Mouse (Mus musculus): Measurements from ENCODE around the gene Arhgdia. TPM values are rescaled to one million over a fixed set of nuclear protein-coding genes. Genes with fewer than 3 reads are reported as not detected.

Arhgdia gene
- polyA plus RNA-seq, 1 experiment from 2014 or later: 458 TPM

- no peak for ATAC-seq (replicated peaks)
- H3K36me3 ChIP-seq (replicated peaks): peaks cover 28% of the 10 kb centered on the region; the same call in 1 of the 2 replicates
Measured at GRCm38 (mm10) chr11:120609250-120609649, 27.8 kb upstream of the Arhgdia start.

DNA sequence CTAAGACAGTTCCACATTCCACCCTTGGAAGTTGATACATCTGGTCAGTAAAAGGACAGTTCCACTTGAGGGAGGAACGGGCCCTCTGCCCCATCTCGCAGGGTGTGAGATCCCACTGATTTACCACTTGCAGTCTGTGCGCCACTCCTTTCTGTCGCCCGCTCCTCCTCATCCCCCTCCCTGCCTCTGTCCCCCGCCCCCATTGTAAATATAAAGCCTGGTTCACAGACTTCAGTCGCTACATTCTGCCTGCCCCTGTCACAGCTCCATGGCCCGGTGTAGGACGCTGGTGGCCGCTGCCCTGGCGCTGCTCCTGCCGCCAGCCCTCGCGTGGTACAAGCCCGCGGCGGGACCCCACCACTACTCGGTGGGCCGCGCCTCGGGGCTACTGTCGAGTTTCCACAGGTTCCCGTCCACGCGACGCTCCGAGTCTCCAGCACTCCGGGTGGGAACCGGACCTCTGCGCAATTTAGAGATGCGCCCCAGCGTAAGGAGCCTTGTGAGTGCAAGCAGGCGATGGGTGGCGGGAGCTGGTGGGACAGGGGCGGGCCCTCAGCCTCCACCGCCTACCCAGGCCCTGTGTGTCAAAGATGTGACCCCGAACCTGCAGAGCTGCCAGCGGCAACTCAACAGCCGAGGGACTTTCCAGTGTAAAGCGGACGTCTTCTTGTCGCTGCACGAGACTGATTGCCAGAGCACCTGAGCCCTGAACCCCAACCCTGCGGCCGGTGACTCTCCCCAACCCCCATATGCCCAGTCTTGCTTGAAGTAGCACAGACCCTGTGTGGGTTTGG, 27.0 kb upstream of the Arhgdia start, which contains the start of gene Npb:
Gene Npb (plus strand): TSS at position 237 of the 794 bp plus-strand sequence.
- Histone ChIP-seq H3K4me1 (peaks cover 10% of the 10 kb centered on the region), H3K27me3 (replicated peaks) (peaks cover 14% of the 10 kb centered on the region), H3K4me2 (peak within 1 kb of the TSS; percentile 36), H3K27ac (no peak within 1 kb of the TSS), H3K9me3 (no peaks in the 10 kb centered on the region), H3K4me3 (no peak within 1 kb of the TSS), H3K9ac (no peak within 1 kb of the TSS), H3K36me3 (replicated peaks) (peaks cover 28% of the 10 kb centered on the region; the same call in 1 of the 2 replicates)
- 5% methylated on average over 45 of the region's 45 CpGs for WGBS
- ATAC-seq (replicated peaks): no peak

More at GRCm38 (mm10) chr11:120609250-120609649, 27.8 kb upstream of the Arhgdia start:
- Histone ChIP-seq H3K9ac (no peak overlapping the region), H3K27ac (no peak overlapping the region), H3K9me3 (no peaks in the 10 kb centered on the region), H3K27me3 (replicated peaks) (peaks cover 14% of the 10 kb centered on the region), H3K4me3 (no peak overlapping the region), H3K4me2 (no peak overlapping the region), H3K4me1 (peaks cover 10% of the 10 kb centered on the region)
- 49% methylated on average over 8 of the region's 8 CpGs for WGBS

DNA sequence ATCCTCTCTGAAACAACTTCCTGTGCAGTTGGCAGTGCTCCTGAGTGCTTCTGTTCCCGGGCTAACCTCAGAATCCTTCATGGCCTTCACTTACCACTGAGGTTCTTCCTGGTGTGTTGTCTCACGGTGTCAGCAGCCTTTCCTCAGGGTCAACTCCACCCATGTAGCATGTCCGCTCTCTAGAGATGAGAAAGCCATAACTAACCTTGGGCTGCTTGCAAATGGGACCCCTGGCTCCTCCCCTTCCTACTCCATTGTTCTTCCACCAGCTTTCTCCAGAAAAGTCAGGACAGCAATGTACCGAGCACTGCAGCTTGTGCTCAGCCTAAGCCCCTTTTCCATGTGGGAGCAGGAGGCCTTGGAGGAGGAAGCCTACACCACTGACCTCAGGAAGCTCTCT, 25.3 kb upstream of the Arhgdia start:
- 72% methylated on average over 4 of the region's 4 CpGs for WGBS
- Histone ChIP-seq H3K9me3 (no peaks in the 10 kb centered on the region), H3K27ac (no peak overlapping the region), H3K4me3 (no peak overlapping the region), H3K4me1 (peaks cover 10% of the 10 kb centered on the region), H3K36me3 (replicated peaks) (peaks cover 38% of the 10 kb centered on the region; the same call in 1 of the 2 replicates), H3K27me3 (replicated peaks) (peaks cover 14% of the 10 kb centered on the region), H3K9ac (no peak overlapping the region), H3K4me2 (no peak overlapping the region)
- no peak for ATAC-seq (replicated peaks)

DNA sequence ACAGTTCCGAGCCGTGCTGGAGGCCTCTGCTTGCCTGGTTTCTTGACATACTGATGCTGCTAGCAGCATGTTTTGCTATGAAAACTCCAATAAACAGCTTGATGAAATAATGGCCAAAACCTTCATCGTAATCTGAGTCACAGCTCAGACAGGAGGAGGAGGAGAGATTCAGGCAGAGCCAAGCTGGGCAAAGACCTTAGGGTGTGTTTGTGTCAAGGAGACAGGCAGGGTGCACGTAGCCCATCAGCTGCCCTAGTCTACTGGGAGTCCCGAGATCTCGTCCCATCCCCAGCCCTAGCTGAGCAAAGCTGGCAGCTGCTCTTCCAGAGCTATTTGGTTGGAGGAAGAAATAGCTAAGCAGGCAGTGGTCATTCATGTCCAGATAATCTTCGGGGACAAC, 24.2 kb upstream of the Arhgdia start:
- H3K4me3 ChIP-seq: no peak overlapping the region
- peaks cover 10% of the 10 kb centered on the region for H3K4me1 ChIP-seq
- no peaks in the 10 kb centered on the region for H3K9me3 ChIP-seq
- H3K27ac ChIP-seq: no peak overlapping the region
- no peak overlapping the region for H3K4me2 ChIP-seq
- H3K36me3 ChIP-seq (replicated peaks): peaks cover 37% of the 10 kb centered on the region; the same call in 1 of the 2 replicates
- 88% methylated on average over 7 of the region's 7 CpGs for WGBS
- H3K27me3 ChIP-seq (replicated peaks): peaks cover 14% of the 10 kb centered on the region
- no peak overlapping the region for H3K9ac ChIP-seq
- ATAC-seq (replicated peaks): no peak

- peaks cover 5% of the 10 kb centered on the region; the same call in 1 of the 2 replicates for H3K27me3 ChIP-seq (replicated peaks)
- H3K4me2 ChIP-seq: no peak overlapping the region
- H3K27ac ChIP-seq: no peak overlapping the region
- H3K4me3 ChIP-seq: no peak overlapping the region
- WGBS: 78% methylated on average over 2 of the region's 2 CpGs
- no peaks in the 10 kb centered on the region for H3K9me3 ChIP-seq
- peaks cover 41% of the 10 kb centered on the region; the same call in 1 of the 2 replicates for H3K36me3 ChIP-seq (replicated peaks)
- H3K4me1 ChIP-seq: peaks cover 17% of the 10 kb centered on the region
- no peak overlapping the region for H3K9ac ChIP-seq
- ATAC-seq (replicated peaks): no peak
Measured at GRCm38 (mm10) chr11:120603545-120603944, 22.1 kb upstream of the Arhgdia start.

GRCm38 (mm10) chr11:120600716-120601115, 19.3 kb upstream of the Arhgdia start:
- 94% methylated on average over 3 of the region's 3 CpGs for WGBS
- no peak overlapping the region for H3K4me3 ChIP-seq
- no peak for ATAC-seq (replicated peaks)
- H3K9ac ChIP-seq: no peak overlapping the region
- peaks cover 27% of the 10 kb centered on the region for H3K4me1 ChIP-seq
- H3K4me2 ChIP-seq: no peak overlapping the region
- H3K36me3 ChIP-seq (replicated peaks): peaks cover 41% of the 10 kb centered on the region
- no peaks in the 10 kb centered on the region for H3K27me3 ChIP-seq (replicated peaks)
- H3K27ac ChIP-seq: no peak overlapping the region
- no peaks in the 10 kb centered on the region for H3K9me3 ChIP-seq

- Histone ChIP-seq H3K27ac (peak overlapping the region; percentile 91), H3K4me3 (peak overlapping the region; percentile 92), H3K36me3 (replicated peaks) (peaks cover 42% of the 10 kb centered on the region), H3K4me1 (peaks cover 27% of the 10 kb centered on the region), H3K9ac (peak overlapping the region; percentile 75), H3K4me2 (peak overlapping the region; percentile 86), H3K9me3 (no peaks in the 10 kb centered on the region), H3K27me3 (replicated peaks) (no peaks in the 10 kb centered on the region)
- peak; percentile 10; the same call in 1 of the 2 replicates for ATAC-seq (replicated peaks)
- WGBS: 50% methylated on average over 17 of the region's 17 CpGs
Measured at GRCm38 (mm10) chr11:120598990-120599549, 17.6 kb upstream of the Arhgdia start.

- Histone ChIP-seq H3K4me2 (peak within 1 kb of the TSS; percentile 92), H3K36me3 (replicated peaks) (peaks cover 48% of the 10 kb centered on the region), H3K27me3 (replicated peaks) (no peaks in the 10 kb centered on the region), H3K27ac (peak within 1 kb of the TSS; percentile 91), H3K4me1 (peaks cover 27% of the 10 kb centered on the region), H3K9ac (peak within 1 kb of the TSS; percentile 90), H3K4me3 (peak within 1 kb of the TSS; percentile 92), H3K9me3 (no peaks in the 10 kb centered on the region)
- WGBS: under 1% methylated on average over 82 of the region's 88 CpGs
- ATAC-seq (replicated peaks): peak; percentile 97
Measured at GRCm38 (mm10) chr11:120598283-120598989, 17.0 kb upstream of the Arhgdia start, which contains the start of the genes Alyref and Anapc11. Alyref (minus strand) TSS chr11:120598365. Anapc11 (plus strand) TSS chr11:120598421.

DNA sequence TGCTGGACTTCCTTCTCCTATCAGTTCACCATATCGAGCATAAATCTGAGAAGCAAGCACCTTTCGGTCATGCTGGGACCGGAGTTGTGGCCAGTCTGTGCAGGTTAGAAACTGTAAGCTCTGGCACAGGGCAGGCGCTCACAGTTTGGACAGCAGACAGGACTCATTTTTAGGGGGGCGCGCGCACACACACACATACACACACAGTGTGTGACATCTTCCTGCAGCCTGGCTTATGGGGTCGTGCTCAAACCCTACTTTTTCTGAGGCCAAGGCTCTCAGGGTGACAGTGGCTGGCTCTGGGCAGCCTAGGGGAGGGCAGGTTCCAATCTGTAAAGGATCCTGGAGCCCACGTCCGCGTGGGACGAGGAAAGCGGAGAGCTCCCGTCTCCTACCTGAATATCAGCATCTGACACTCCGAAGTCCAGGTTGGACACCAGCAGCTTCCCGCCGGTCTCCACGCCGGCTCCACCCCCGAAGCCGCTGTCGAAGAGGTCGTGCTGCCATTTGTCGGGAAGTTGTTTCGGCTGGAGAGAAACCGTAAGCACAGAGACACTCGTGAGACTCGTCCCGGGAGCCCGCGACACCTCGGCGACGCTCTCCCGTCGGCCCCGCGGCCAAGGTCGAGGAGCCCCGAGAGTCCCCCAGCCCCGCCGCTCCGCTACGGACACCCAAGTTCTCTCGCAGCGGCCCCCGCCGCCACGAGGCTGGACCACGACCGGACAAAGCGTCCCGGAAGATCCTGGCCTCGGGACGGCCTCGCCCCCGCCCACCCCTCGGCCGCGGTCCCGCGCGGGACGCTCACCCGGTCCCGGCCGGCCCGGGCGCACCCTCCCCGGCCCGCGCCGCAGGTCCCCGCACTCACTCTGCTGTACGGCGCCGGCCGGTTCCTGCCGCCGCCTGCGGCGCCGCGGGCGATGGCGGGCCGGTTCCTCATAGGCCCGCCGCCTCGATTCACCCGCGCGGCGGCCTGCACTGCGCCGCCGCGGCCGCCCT, 16.1 kb upstream of the Arhgdia start:
- H3K4me3 ChIP-seq: peak overlapping the region; percentile 92
- H3K9ac ChIP-seq: peak overlapping the region; percentile 90
- WGBS: 6% methylated on average over 75 of the region's 99 CpGs
- H3K27me3 ChIP-seq (replicated peaks): no peaks in the 10 kb centered on the region
- peak; percentile 72; the same call in 1 of the 2 replicates for ATAC-seq (replicated peaks)
- peaks cover 50% of the 10 kb centered on the region for H3K36me3 ChIP-seq (replicated peaks)
- peak overlapping the region; percentile 91 for H3K27ac ChIP-seq
- H3K4me1 ChIP-seq: peaks cover 27% of the 10 kb centered on the region
- H3K9me3 ChIP-seq: no peaks in the 10 kb centered on the region
- peak overlapping the region; percentile 92 for H3K4me2 ChIP-seq

DNA sequence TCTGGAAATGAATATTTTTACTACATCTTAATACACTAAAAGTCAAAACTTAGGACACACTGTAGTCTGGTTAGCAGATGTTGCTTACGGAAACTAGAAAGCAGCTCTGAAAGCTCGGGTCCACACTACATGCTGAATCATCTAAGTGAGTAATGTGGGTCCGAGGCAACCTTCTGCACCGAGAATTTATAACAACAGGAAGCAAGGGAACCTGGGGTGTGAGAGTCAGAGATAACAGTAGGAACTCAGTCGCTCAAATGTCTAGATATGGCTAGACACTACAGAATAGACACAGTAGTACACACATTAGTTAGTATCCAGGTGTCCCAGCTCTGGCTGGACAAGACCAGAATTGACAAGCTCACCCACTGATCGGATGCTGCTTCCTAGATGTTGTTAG, 7.1 kb upstream of the Arhgdia start:
- H3K9ac ChIP-seq: no peak overlapping the region
- no peak overlapping the region for H3K27ac ChIP-seq
- H3K9me3 ChIP-seq: no peaks in the 10 kb centered on the region
- H3K4me2 ChIP-seq: no peak overlapping the region
- 95% methylated on average over 6 of the region's 6 CpGs for WGBS
- no peaks in the 10 kb centered on the region for H3K4me1 ChIP-seq
- ATAC-seq (replicated peaks): no peak
- H3K36me3 ChIP-seq (replicated peaks): peaks cover 53% of the 10 kb centered on the region
- no peaks in the 10 kb centered on the region for H3K27me3 ChIP-seq (replicated peaks)
- no peak overlapping the region for H3K4me3 ChIP-seq

- H3K4me2 ChIP-seq: no peak overlapping the region
- H3K9ac ChIP-seq: no peak overlapping the region
- H3K36me3 ChIP-seq (replicated peaks): peaks cover 40% of the 10 kb centered on the region
- no peak for ATAC-seq (replicated peaks)
- H3K27ac ChIP-seq: no peak overlapping the region
- no peaks in the 10 kb centered on the region for H3K9me3 ChIP-seq
- no peaks in the 10 kb centered on the region for H3K27me3 ChIP-seq (replicated peaks)
- H3K4me1 ChIP-seq: peaks cover 26% of the 10 kb centered on the region
- WGBS: 97% methylated on average over 1 of the region's 1 CpGs
- H3K4me3 ChIP-seq: no peak overlapping the region
Measured at GRCm38 (mm10) chr11:120583937-120584336, 2.5 kb upstream of the Arhgdia start.
